Mouse (Mus musculus) cortical plate, adult 2 months (tissue): ENCODE results near the gene Itgb3. TPM values are rescaled to one million over a fixed set of nuclear protein-coding genes. Genes with fewer than 3 reads are reported as not detected.

Experiments
- H3K27ac ChIP-seq: fragments of 200-500 bp; 2 replicates; pipeline ENCODE4 v1.5.1; 2012; ENCODE audit warnings: low read length, control low read depth, inconsistent platforms; ENCODE audit not compliant: insufficient read depth
- H3K4me1 ChIP-seq: fragments of 200-500 bp; 2 replicates; pipeline ENCODE4 v1.6.1; 2011; ENCODE audit warnings: low read length; ENCODE audit not compliant: control insufficient read depth, insufficient read depth
- H3K4me3 ChIP-seq: fragments of 200-500 bp; 2 replicates; pipeline ENCODE4 v1.5.1; 2011; ENCODE audit warnings: mild to moderate bottlenecking, low read length, control low read depth; ENCODE audit not compliant: insufficient read depth
- CTCF ChIP-seq: fragments of 200-500 bp; IDR thresholded peaks from 2 replicates; pipeline ENCODE4 v1.5.1; 2011; ENCODE audit warnings: mild to moderate bottlenecking, control low read depth, low read length; ENCODE audit not compliant: insufficient read depth; ENCODE audit errors: extremely low read depth
- POLR2A ChIP-seq: fragments of 200-500 bp; IDR thresholded peaks from 2 replicates; pipeline ENCODE4 v1.6.1; 2011; ENCODE audit warnings: mild to moderate bottlenecking, low read length, control low read depth; ENCODE audit not compliant: insufficient read depth; ENCODE audit errors: extremely low read depth
- polyA plus RNA-seq: library from polyadenylated mRNA; depleted of rRNA; stranded (reverse); fragments of >200 nt; gene quantifications from 2 replicates; pipeline ENCODE4 v1.2.3, GENCODE M21; 2012

Itgb3 gene
- polyA plus RNA-seq, 1 experiment, result 2.4 TPM

- H3K4me3 ChIP-seq, result no peak overlapping the region
- no peaks in the 10 kb centered on the region for H3K4me1 ChIP-seq
- H3K27ac ChIP-seq, result no peak overlapping the region
- no peak for TF ChIP-seq POLR2A
- no peak for TF ChIP-seq CTCF
These were observed 11.4 kb upstream of the Itgb3 start for GRCm38 (mm10) chr11:104596365-104596764.

- Histone ChIP-seq H3K27ac (no peak overlapping the region), H3K4me1 (no peaks in the 10 kb centered on the region), H3K4me3 (no peak overlapping the region)
- TF ChIP-seq CTCF (no peak), POLR2A (no peak)
These were observed 8.4 kb upstream of the Itgb3 start for GRCm38 (mm10) chr11:104599265-104599945.

GRCm38 (mm10) chr11:104600675-104601074, 7.1 kb upstream of the Itgb3 start:
- TF ChIP-seq POLR2A (no peak), CTCF (no peak)
- no peak overlapping the region for H3K27ac ChIP-seq
- H3K4me3 ChIP-seq, result no peak overlapping the region
- H3K4me1 ChIP-seq, result no peaks in the 10 kb centered on the region

GRCm38 (mm10) chr11:104604192-104604591, 3.6 kb upstream of the Itgb3 start:
- H3K27ac ChIP-seq, result no peak overlapping the region
- H3K4me3 ChIP-seq, result no peak overlapping the region
- no peaks in the 10 kb centered on the region for H3K4me1 ChIP-seq
- no peak for TF ChIP-seq CTCF
- TF ChIP-seq POLR2A, result no peak

- peak overlapping the region; percentile 65 for H3K4me3 ChIP-seq
- TF ChIP-seq POLR2A (no peak), CTCF (no peak)
- H3K4me1 ChIP-seq, result no peaks in the 10 kb centered on the region
- no peak overlapping the region for H3K27ac ChIP-seq
These were observed 585 bp downstream of the Itgb3 start for GRCm38 (mm10) chr11:104608249-104608920.

- no peak overlapping the region for H3K4me3 ChIP-seq
- no peak overlapping the region for H3K27ac ChIP-seq
- no peak for TF ChIP-seq CTCF
- TF ChIP-seq POLR2A, result no peak
- no peaks in the 10 kb centered on the region for H3K4me1 ChIP-seq
These were observed 1.4 kb downstream of the Itgb3 start for GRCm38 (mm10) chr11:104609033-104609684.

- TF ChIP-seq CTCF (no peak), POLR2A (no peak)
- Histone ChIP-seq H3K27ac (no peak overlapping the region), H3K4me3 (no peak overlapping the region), H3K4me1 (no peaks in the 10 kb centered on the region)
These were observed 1.9 kb downstream of the Itgb3 start for GRCm38 (mm10) chr11:104609733-104610132.

GRCm38 (mm10) chr11:104611579-104612151, 3.9 kb downstream of the Itgb3 start:
- Histone ChIP-seq H3K4me3 (no peak overlapping the region), H3K27ac (no peak overlapping the region)

GRCm38 (mm10) chr11:104613551-104613950, 5.8 kb downstream of the Itgb3 start:
- Histone ChIP-seq H3K27ac (no peak overlapping the region), H3K4me3 (no peak overlapping the region), H3K4me1 (no peaks in the 10 kb centered on the region)
- no peak for TF ChIP-seq CTCF
- TF ChIP-seq POLR2A, result no peak

More at GRCm38 (mm10) chr11:104611579-104612151, 3.9 kb downstream of the Itgb3 start:
- no peaks in the 10 kb centered on the region for H3K4me1 ChIP-seq
- no peak for TF ChIP-seq CTCF
- TF ChIP-seq POLR2A, result no peak

GRCm38 (mm10) chr11:104614130-104614529, 6.3 kb downstream of the Itgb3 start:
- no peak overlapping the region for H3K27ac ChIP-seq
- H3K4me3 ChIP-seq, result no peak overlapping the region
- TF ChIP-seq CTCF (no peak), POLR2A (no peak)
- no peaks in the 10 kb centered on the region for H3K4me1 ChIP-seq
